Mouse (Mus musculus) c-Kit-positive CD71-negative TER-119-negative erythroid progenitor cells, embryonic 14.5 days (primary cell): ENCODE results near the gene Zfp810.
"Not testable (repeated sequence)": the region's sequence is repeated elsewhere in the genome, so short reads cannot be mapped to it uniquely, and the experiment has no call there.

Experiments
- DNase-seq: peaks from one replicate; pipeline ENCODE4 v3.0.0-alpha.2; 2013; ENCODE audit warnings: low read depth

The Zfp810 gene

DNA sequence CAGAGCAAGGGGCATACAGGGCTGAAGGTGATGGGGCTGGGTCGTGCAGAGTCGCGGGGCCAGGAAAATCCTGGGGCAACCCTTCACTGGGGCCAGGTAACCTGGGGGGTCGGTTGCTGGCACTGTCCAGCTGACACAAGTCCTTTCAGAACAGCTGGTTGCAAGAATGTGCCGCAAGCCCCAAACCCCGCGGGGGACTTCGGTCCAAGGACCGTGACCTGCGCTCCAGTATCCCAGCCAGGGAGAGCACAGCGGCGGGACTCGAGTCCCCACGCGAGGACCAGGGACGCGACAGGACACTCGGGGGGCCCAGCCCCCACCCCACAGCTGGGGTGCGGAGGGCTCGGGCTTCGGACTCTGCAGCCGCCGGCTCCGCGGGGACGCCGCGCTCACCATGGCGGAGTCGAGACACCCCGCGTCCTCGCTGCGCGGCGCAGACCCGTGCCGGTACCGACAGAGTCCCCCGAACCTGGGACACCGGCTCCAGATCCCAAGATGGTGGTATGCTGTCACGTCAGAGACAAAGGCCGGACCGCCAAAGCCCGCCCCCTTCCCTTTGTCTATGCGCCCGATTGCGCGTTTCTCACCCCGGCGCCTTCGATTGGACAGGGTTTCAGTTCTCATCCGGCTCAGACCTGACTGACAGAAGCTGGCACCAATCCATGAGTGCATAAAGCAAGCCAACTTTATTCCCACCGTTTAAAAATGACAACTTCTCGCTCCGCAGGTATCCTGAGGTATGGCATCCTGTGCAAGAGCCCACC, at the start of gene Zfp810:
Gene Zfp810, minus strand, starts transcription at position 493 of the 764 bp plus-strand sequence.
- peak; percentile 95 for DNase-seq

DNA sequence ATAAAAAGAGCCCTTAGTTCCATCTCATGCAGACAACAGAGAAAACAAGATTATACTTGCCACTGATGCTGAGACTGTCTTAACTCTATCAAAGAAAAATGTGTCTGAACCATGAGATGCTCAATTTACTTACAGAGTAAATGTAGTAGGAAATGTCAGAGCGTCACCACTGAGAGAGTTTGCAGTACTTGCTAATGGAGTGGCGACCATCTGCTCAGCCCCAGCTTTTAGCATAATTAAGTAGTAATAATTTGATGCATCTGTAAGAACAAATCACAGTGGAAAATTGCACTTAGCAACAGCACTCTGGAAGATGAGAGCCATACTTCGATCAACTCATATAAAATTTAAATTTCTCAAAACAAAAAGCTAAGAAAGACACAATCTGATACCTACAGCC, 48.5 kb upstream of the Zfp810 start:
- no peak for DNase-seq

DNA sequence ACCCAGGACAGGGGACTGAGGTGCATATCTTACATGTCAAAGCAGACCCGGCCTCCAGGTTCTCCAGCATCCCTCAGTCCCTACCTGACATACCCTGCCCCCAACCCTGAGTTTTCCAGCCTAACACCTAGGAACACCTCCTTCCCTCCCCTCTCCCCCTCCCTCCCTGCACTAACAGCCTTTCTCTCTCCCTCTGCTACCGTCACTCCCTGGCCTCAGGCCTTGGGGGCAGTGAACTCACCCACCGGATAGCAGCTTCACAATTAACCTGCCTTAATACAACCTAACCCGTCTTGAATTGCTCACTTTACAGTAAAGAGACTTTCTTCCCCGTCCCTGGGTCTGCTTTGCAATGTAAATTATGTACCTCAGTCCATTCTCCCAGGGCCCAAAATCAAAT, 46.5 kb upstream of the Zfp810 start:
- DNase-seq, result no peak

DNA sequence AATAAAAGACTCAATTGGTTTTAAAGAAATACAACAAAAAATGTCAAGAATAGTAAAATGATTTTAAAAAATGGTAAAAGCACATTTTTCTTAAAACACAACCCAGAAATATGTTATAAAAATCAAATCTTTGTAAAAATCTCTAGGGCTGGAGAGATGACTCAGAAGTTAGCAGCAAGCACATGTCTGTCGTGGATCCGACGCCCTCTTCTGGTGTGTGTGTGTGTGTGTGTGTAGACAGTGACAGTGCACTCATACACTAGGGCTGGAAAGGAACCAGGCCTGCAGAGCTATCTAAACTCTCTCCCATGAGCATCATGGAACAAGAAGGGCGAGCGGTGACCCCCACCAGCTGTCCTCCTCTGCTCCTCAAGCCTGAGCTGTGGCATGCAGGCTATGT, 46.0 kb upstream of the Zfp810 start:
- no peak for DNase-seq

DNA sequence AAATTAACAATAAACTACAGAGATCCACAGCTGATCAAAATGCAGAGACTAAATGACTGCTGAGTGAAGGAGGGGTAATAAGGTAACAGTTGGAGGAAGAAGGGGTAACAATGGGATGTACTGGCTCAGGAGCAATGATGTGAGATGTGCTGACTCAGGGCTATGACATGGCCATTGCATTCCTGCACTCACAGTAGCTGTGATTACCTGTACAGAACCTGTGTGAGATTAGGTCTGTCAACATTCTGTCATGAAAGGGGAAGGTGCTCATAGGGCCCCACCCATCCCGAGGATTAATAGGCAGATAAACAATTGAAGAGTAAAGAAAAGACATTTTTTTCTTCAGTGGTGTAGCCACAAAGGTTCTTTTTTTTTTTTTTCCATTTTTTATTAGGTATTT, 32.9 kb upstream of the Zfp810 start:
- DNase-seq, result no peak

DNA sequence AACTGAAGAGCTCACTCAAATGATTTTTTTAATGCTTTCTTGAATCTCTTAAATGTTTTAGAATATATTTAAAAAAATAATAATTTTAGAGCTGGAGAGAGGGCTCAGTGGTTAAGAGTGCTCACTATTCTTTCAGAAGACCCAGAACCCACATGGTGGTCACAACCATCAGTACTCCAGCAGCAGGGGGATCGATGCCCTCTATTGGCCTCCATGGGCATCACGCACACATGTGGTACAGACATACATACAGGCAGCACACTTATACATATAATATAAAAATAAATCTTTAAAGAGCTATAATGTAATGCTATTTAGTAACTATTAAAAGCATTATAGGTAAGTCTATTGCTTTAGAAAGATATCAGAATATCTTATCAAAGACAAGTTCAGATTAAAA, 29.8 kb upstream of the Zfp810 start:
- DNase-seq, result no peak

DNA sequence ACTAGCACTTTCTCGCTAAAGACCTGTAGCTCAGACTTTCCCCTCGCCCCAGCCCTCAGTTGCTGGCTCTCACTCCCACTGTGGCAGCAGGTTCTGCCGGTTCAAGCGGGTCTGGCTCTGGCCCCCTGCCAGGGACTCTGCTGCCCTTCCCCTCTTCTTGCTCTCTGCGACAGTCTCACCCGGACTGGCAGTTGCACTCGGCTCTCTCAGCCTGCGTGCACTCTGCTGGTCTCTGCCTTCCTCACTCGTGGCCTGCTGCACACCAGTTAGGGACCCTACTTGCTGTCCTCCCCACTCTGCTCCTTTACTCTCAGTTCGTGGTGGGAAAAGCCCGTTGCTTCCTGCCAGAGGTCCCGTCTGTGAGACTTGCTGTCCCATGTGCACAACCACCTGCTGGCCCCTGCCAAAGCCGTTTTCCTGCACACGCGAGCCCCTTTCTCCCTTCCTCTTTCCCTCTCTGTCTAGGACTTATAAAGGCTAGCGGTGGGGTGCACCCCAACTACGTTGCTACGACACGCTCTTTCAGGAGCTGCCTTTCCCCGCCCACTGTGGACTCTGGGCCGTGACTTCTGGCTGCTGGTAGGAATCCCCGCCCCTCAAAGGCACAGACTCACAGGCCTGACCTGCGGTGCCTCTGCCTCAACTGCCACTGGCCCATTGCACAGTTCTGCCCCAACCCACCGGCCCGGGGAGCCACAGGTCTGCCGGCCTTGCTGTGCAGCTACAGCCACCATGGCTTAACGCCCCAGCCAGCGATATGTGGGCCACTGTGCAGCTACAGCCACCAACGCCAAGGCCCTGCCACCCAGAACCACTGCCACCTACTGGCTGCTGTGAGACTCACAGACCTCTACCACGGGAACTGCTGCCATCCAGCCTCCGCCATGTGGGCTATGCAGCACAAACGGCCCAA, 20.3 kb upstream of the Zfp810 start:
- peak; percentile 86 for DNase-seq

DNA sequence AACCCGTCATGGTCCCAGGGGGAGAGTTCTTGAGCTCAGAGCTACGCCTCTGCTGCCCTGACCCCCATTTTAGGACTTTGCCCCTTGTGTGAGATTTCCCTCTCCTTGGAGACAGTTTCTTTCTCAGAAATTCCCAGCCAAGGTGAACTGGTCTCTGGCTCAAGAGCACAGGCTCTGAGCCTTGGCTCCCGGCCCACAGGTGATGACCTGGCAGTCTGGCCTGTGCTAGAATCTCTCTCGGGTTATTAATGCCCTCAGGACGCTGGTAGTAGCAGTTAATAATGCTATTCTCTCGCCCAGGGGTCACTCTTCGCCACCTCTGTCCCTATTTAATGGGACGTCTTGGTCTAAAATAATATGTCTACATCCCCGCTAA, 19.6 kb upstream of the Zfp810 start:
- DNase-seq, result no peak

DNA sequence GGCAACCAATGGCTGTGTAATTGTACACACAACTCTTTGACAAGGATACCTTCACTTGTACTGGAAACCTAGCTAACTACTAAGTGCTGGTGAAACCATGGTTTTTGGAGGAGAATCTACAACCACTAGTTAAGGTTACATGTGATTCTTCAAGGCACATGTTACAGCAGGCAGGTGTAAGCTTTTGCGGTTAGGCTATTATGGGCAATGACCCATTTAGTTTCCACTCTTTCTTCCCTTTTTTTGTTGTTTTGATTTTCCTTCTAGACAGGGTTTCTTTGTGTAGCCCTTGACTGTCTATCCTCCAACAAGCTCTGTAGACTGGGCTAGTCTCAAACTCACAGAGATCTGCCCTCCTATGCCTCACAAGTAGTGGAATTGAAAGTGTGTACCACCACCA, 17.1 kb upstream of the Zfp810 start:
- DNase-seq, result no peak

DNA sequence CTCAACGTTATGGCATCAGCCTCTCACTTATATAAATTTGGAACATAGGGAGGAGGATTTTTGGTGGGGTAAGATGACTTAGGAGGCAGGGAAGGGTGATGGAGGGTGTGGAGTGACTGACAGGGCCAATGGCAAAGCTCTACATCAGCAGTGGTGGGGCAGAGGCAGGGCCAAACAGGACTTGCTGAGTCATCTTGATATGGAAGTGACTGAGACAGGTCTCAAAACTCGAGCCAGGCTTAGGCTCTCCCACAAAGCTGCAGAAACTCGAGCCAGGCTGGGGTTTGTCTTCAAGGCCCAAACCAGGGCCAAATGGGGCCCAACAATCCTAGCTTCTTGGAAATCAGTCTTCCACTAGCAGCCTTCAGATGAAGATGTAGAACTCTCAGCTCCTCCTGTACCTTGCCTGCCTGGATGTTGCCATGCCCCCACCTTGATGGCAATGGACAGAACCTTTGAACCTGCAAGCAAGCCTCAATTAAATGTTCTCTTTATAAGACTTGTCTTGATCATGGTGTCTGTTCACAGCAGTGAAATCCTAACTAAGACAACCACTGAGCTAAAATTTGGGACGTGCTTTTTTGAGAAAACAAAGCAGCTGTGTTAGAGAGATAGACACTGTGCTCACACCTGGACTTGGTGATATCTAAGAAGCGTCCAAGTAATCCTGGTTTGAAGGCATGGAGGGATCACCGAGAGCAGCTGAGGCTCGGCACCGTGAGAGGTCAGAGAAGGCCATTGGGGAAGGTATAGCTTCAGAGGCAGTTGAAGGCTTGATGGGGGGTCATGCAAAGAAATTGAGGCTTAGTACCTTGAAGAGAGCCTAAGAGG, 15.1 kb upstream of the Zfp810 start:
- DNase-seq, result no peak

DNA sequence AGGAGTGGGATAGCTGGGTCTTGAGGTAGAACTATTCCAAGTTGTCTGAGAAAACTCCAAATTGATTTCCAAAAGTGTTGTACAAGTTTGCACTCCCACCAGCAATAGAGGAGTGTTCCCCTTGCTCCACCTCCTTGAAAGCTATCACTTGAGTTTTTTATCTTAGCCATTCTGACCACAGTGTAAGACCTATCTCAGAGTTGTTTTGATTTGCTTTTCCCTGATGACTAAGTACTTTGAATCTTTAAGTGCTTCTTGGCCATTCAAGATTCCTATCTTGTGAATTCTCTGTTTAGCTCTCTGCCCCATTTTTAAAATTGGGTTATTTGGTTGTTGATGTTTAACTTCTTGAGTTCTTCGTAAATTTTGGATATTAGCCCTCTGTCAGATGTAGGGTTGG, 11.7 kb upstream of the Zfp810 start:
- no peak for DNase-seq

DNA sequence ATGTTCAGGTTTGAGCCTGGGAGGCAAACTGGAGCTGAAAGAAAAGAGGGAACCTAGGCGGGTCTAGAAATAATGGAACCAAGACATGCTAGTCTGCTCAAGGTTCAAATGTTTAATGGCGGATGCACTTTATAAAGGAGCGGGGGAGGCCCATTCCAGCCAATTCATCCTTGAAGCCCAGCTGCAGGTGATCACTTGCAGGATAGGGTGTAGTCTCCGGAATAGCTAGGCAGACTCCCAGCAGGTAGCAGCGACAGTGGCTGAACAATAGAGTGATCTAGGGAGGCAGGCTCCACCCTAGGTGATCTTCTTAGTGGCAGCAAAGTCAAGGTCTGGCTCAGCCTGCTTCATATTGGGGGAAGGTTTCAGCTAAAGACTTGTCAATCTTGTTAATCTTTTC, 8.6 kb upstream of the Zfp810 start:
- not testable (repeated sequence) for DNase-seq

DNA sequence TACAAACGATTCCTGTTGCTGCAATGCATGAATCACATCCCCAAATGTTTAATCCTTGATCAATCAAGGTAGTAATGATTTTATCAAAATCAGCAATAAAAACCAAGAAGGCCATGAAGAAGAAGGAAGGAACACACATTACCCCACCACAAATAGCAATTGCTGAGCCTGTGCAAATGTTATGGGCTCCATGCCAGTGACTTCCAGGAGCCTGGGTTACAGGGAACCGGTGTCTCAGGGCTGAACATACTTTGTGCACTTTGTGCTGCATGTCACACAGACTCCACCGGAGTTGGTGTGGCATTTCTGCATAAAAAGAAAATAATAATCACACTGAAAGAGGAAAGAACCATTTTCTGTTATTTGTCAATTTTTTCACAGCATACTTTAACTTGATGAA, 6.6 kb upstream of the Zfp810 start:
- no peak for DNase-seq

DNA sequence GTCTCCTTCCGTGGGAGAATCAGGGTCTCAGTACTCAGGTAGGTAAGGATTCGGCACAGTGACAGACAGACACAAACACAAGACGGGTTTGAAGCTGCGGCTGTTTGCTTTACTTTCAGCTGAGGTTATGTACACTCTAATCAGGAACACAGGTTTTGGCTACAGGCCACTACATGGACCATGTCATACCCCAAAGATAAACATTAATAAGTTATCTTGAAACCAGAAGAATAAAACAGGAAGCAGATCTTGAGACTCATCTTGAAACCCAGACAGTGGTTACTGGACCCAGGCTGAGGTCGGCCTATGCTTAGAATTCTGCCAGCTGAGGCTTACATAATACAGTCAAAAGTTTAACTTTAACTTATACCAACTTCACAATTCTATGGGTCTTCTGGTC, 5.8 kb upstream of the Zfp810 start:
- no peak for DNase-seq

DNA sequence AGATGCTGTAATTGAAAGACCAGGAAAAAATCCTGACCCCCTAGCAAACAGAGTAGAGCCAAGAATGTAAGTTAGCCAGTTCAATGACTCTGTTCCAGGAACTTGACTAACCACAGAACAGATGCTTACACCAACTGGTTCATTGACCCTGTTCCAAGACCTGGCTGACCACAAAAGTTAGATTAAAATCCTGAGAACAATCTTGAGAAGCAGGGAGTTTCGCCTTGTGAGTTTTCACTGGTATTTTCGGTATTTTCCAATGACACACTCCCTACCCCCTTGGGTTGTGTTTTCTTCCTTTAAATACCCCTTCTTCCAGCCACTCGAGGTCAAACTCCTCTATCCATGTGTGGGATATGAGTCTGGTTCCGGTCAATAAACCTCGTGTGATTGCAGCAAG, 2.2 kb upstream of the Zfp810 start:
- no peak for DNase-seq

DNA sequence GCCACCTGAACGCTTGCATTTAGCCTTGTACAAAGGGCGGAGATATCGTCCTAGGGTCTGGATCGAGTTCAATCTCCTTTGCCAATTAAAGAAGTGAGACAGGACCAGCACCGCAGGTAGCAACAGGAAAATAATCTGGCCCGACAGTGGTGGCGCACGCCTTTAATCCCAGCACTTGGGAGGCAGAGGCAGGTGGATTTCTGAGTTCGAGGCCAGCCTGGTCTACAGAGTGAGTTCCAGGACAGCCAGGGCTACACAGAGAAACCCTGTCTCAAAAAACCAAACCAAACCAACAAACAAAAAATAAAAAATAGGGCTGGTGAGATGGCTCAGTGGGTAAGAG, 443 bp upstream of the Zfp810 start:
- not testable (repeated sequence) for DNase-seq

DNA sequence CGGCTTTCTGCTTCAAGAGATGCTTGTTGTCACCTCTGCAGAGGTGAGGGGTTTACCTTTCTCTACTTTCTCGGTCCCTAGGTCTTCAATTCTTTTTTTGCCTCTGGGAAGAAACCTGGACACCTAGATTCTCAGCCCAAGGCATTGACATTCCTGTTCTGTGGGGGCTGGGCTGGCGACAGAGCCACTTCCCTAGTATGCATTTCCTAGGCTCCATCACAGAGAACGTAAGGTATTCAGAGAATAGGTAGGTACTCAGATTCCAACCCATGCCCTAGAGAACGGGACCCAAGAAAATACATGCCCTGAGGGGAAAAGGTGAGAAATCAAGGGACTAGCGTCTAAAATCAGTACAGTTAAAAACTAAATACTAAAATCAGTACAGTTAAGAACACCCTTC, 722 bp downstream of the Zfp810 start:
- no peak for DNase-seq

DNA sequence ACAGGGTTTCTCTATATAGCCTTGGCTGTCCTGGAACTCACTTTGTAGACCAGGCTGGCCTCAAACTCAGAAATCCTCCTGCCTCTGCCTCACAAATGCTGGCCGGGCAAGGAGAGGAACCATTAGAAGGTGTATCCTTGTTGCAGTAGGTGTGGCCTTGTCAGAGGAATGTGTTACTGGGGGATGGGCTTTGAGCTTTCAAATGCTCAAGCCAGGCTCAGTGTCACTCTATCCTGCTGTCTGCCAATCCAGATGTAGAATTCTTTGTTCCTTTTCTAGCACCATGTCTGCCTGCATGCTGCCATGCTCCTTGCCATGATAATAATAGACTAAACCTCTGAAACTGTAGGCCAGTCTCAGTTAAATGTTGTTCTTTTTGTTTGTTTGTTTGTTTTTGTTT, 5.2 kb downstream of the Zfp810 start:
- no peak for DNase-seq

DNA sequence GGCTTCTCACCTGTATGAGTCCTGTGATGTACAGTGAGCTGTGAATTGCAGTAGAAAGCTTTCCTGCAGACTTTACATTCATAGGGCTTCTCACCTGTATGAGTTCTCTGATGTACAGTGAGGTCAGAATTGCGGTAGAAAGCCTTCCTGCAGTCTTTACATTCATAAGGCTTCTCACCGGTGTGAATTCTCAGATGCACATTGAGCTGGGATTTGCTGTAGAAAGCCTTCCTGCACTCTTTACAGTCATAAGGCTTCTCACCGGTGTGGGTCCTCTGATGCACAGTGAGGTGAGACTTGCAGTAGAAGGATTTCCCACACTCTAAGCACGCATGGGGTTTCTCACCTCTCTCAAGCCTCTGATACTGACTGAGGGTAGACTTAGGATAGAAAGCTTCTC, 28.7 kb downstream of the Zfp810 start:
- no peak for DNase-seq

DNA sequence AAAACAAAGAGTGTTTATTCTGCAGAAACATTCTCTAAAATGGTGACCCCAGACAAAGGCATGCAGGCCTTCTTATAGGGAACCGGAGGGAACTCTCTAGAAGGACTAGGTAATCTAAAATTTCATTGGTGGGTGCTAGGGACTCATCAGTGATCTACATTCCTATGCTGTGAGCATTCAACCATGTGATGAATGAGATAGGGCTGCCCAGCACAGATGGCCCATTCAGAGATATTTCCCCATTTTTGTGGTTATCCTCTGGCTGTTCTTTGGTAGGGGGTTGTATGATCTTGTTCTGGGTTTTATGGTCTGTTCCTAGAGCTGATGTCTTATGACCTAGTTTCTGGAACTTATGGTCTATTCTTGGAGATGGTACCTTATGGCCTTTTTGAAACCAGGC, 38.6 kb downstream of the Zfp810 start:
- DNase-seq, result no peak

DNA sequence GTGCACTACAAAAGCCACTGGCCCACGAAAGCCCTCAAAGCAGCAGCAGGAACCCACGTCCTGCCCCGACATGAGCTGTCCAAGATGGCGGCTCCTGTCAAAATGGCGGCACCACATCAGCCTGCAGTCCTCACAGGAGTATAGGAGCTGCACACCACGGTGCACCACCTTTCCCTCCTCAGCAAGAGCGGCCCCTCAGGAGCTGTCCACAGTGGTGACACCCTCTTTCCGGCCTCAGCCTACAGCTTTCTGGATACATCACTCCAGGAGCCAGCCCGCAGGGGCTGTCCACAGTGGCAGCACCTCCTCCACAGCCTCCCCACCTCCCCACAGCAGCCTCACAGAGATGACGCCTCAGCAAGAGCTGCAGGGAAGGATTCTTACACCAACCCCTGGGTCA, 44.8 kb downstream of the Zfp810 start:
- DNase-seq, result no peak

DNA sequence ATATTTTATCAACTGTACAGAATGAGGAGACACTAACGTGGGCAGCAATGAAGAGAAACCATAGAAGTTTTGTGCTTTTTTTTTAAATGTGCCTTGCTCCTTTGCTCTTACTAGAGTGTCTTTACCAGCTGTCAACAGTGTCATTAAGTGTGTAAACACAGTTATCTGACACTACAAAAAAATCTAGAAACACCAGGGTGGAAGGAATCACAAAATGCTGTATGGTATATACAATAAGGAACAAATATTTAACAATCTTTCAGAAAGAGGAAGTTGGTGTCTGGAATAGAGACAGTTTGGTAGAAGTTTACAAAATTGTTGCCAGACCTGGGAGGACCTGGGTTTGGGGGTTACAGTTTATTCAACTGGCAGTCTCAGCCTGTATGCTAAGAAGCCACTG, 45.9 kb downstream of the Zfp810 start:
- no peak for DNase-seq

DNA sequence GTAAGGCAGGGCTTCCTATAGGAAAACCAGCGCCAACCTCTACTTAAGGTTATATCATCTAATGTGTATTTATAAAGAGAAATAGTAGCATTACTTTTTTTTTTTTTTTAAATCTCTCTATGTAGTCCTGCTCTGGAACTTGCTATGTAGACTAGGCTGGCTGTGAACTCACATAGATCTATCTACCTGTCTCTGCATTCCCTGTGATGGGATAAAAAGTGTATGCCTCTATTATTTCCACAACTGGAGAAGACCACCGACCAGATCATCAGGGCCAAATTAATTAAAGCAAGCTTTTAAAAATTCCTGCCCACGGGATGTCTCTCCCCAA, 47.4 kb downstream of the Zfp810 start:
- no peak for DNase-seq
